Mouse (Mus musculus): ENCODE measurements around the gene Mettl6.
A peak's percentile ranks its signal among the peaks of the same experiment; 100 is the strongest.
"Not testable (repeated sequence)": the region's sequence is repeated elsewhere in the genome, so short reads cannot be mapped to it uniquely, and the experiment has no call there.

The Mettl6 gene

GRCm38 (mm10) chr14:31473297-31473696 is 21.5 kb downstream of the Mettl6 start:
- DNase-seq (ENCODE audit: low spot score): no peak

GRCm38 (mm10) chr14:31472451-31473061 is 22.3 kb downstream of the Mettl6 start:
- peak; percentile 71 for DNase-seq (ENCODE audit: low spot score)

- DNase-seq (ENCODE audit: low spot score): no peak
These were observed 25.1 kb downstream of the Mettl6 start for GRCm38 (mm10) chr14:31469711-31470110.

- DNase-seq (ENCODE audit: low spot score): no peak
These were observed 30.7 kb downstream of the Mettl6 start for GRCm38 (mm10) chr14:31464176-31464575.

GRCm38 (mm10) chr14:31462886-31463285 is 32.0 kb downstream of the Mettl6 start:
- DNase-seq (ENCODE audit: low spot score): no peak

- DNase-seq (ENCODE audit: low spot score): not testable (repeated sequence)
These were observed 32.6 kb downstream of the Mettl6 start for GRCm38 (mm10) chr14:31462226-31462625.

GRCm38 (mm10) chr14:31458006-31458405 is 36.8 kb downstream of the Mettl6 start:
- DNase-seq (ENCODE audit: low spot score): no peak

GRCm38 (mm10) chr14:31456064-31456721 is 38.6 kb downstream of the Mettl6 start:
- DNase-seq (ENCODE audit: low spot score): no peak

GRCm38 (mm10) chr14:31454849-31455566 is 39.8 kb downstream of the Mettl6 start:
- DNase-seq (ENCODE audit: low spot score): no peak

GRCm38 (mm10) chr14:31453946-31454345 is 40.9 kb downstream of the Mettl6 start:
- not testable (repeated sequence) for DNase-seq (ENCODE audit: low spot score)

GRCm38 (mm10) chr14:31448994-31449393 is 45.8 kb downstream of the Mettl6 start:
- DNase-seq (ENCODE audit: low spot score): no peak

- no peak for DNase-seq (ENCODE audit: low spot score)
These were observed 51.2 kb downstream of the Mettl6 start for GRCm38 (mm10) chr14:31443616-31444015.

- DNase-seq (ENCODE audit: low spot score): no peak
These were observed 54.1 kb downstream of the Mettl6 start for GRCm38 (mm10) chr14:31440725-31441124.

- no peak for DNase-seq (ENCODE audit: low spot score)
These were observed 54.6 kb downstream of the Mettl6 start for GRCm38 (mm10) chr14:31440230-31440629.

- no peak for DNase-seq (ENCODE audit: low spot score)
These were observed 55.6 kb downstream of the Mettl6 start for GRCm38 (mm10) chr14:31439279-31439678.

GRCm38 (mm10) chr14:31437826-31438529 is 56.9 kb downstream of the Mettl6 start:
- no peak for DNase-seq (ENCODE audit: low spot score)

GRCm38 (mm10) chr14:31435930-31436693 is 58.7 kb downstream of the Mettl6 start, which contains the start of gene Sh3bp5:
TSS of gene Sh3bp5 (minus strand) at chr14:31436078.
- peak; percentile 71 for DNase-seq (ENCODE audit: low spot score)

- no peak for DNase-seq (ENCODE audit: low spot score)
These were observed 59.6 kb downstream of the Mettl6 start for GRCm38 (mm10) chr14:31435018-31435915.

- DNase-seq (ENCODE audit: low spot score): no peak
These were observed 60.4 kb downstream of the Mettl6 start for GRCm38 (mm10) chr14:31434426-31434825.

GRCm38 (mm10) chr14:31433851-31434360 is 60.9 kb downstream of the Mettl6 start:
- DNase-seq (ENCODE audit: low spot score): no peak
